Mouse (Mus musculus): ENCODE data around the gene Clasp2. TPM values are rescaled to one million over a fixed set of nuclear protein-coding genes. Genes with fewer than 3 reads are reported as not detected.

Gene Clasp2
- total RNA-seq, 1 experiment from 2014 or later = 32.5 TPM

- no peak for ATAC-seq (ENCODE audit: extremely low read depth, insufficient number of reproducible peaks, low FRiP score, poor library complexity, severe bottlenecking)
These were observed 227.7 kb downstream of the Clasp2 start for GRCm38 (mm10) chr9:113968967-113969366.

Other genes starting within 250 kb of the Clasp2 start
- gene Pdcd6ip, start 33.2 kb upstream of the Clasp2 start, total RNA-seq (2017) = 114 and 122 TPM in 2 replicates
- 155 and 166 TPM in 2 replicates for gene Ubp1, start 189.5 kb downstream of the Clasp2 start, total RNA-seq (2017)

Data from neutrophil, adult 5-6 weeks (primary cell).